ENCODE assay signal across 19 mouse cellular contexts in genomic region chr1:63828174-63828844, GRCm38 (mm10). TPM values are rescaled to one million over a fixed set of nuclear protein-coding genes. Genes with fewer than 3 reads are reported as not detected.
DNase-seq lines count a peak whose midpoint lies in the region; ATAC-seq and TF ChIP-seq lines count a peak whose summit lies in the region.
"Had no signal": no experiment of that assay in that cellular context is flagged by ENCODE, and none has a peak within 500 bp of the region (broad histone marks: within the 10 kb centered on the region; RNA-seq: fewer than 3 reads in every experiment).

No protein-coding gene starts in this region.

- no peak for TF ChIP-seq POLR2A in brain, embryonic 14.5 days (IDR thresholded peaks at IDR 0.05; ENCODE audit: borderline replicate concordance, extremely low read depth, insufficient read depth, insufficient read length, poor library complexity, severe bottlenecking)

- no peaks in the 10 kb centered on the region for H3K36me3 ChIP-seq in forebrain, embryonic 13.5 days (ENCODE audit: poor library complexity, severe bottlenecking)
- no peaks in the 10 kb centered on the region for H3K36me3 ChIP-seq in hindbrain, embryonic 16.5 days (ENCODE audit: control insufficient read depth, insufficient read depth, low read length)
- H3K36me3 ChIP-seq in midbrain, postnatal 0 days (ENCODE audit: insufficient read depth, low read length), result no peaks in the 10 kb centered on the region
- H3K36me3 ChIP-seq: G1E; heart, embryonic 12.5 days; limb, embryonic 13.5 days had no signal

- H3K4me1 ChIP-seq in forebrain, embryonic 13.5 days, result peaks cover 14% of the 10 kb centered on the region; the same call in 1 of the 2 replicates
- H3K4me1 ChIP-seq in hindbrain, embryonic 16.5 days (ENCODE audit: control insufficient read depth, insufficient read depth, low read depth, low read length), result no peaks in the 10 kb centered on the region
- H3K4me1 ChIP-seq in midbrain, postnatal 0 days (ENCODE audit: insufficient read depth, low read length), result no peaks in the 10 kb centered on the region
- H3K4me1 ChIP-seq: heart, embryonic 12.5 days; limb, embryonic 13.5 days had no signal

- peak; percentile 88 for ATAC-seq in forebrain, embryonic 13.5 days
- ATAC-seq in hindbrain, embryonic 16.5 days, result 0 out of 2 replicates have a peak, but pooled peaks have one; percentile 56
- ATAC-seq in midbrain, postnatal 0 days (ENCODE audit: low FRiP score), result no peak
- ATAC-seq: liver, postnatal 0 days had no signal

- H3K4me2 ChIP-seq in forebrain, embryonic 13.5 days, result no peak overlapping the region
- no peak overlapping the region for H3K4me2 ChIP-seq in hindbrain, embryonic 16.5 days (ENCODE audit: low read length)
- no peak overlapping the region for H3K4me2 ChIP-seq in midbrain, postnatal 0 days (ENCODE audit: low read depth, low read length, poor library complexity, severe bottlenecking)
- H3K4me2 ChIP-seq: heart, embryonic 12.5 days; limb, embryonic 13.5 days had no signal

- 24% methylated on average over 5 of the region's 5 CpGs for WGBS in forebrain, embryonic 13.5 days
- 19% methylated on average over 5 of the region's 5 CpGs for WGBS in hindbrain, embryonic 16.5 days
- WGBS in midbrain, postnatal 0 days, result 27% methylated on average over 5 of the region's 5 CpGs

- TF ChIP-seq CTCF in brain, embryonic 14.5 days (IDR thresholded peaks at IDR 0.05; ENCODE audit: borderline replicate concordance, extremely low read depth, insufficient read depth, insufficient read length), result no peak
- TF ChIP-seq CTCF in midbrain, postnatal 0 days (IDR thresholded peaks at IDR 0.05), result no peak

- H3K27me3 ChIP-seq in forebrain, embryonic 13.5 days, result no peaks in the 10 kb centered on the region
- H3K27me3 ChIP-seq in hindbrain, embryonic 16.5 days (replicated peaks; ENCODE audit: control insufficient read depth, insufficient read depth, low read length), result no peaks in the 10 kb centered on the region
- H3K27me3 ChIP-seq in midbrain, postnatal 0 days (ENCODE audit: insufficient read depth, low read length), result no peaks in the 10 kb centered on the region
- H3K27me3 ChIP-seq: heart, embryonic 12.5 days; limb, embryonic 13.5 days had no signal

- no peaks in the 10 kb centered on the region for H3K9me3 ChIP-seq in forebrain, embryonic 13.5 days (replicated peaks)
- H3K9me3 ChIP-seq in hindbrain, embryonic 16.5 days (ENCODE audit: control insufficient read depth, low read length), result no peaks in the 10 kb centered on the region
- no peaks in the 10 kb centered on the region for H3K9me3 ChIP-seq in midbrain, postnatal 0 days (ENCODE audit: low read length)
- H3K9me3 ChIP-seq: G1E; heart, embryonic 12.5 days; limb, embryonic 13.5 days had no signal

- H3K9ac ChIP-seq in forebrain, embryonic 13.5 days, result no peak overlapping the region
- no peak overlapping the region for H3K9ac ChIP-seq in hindbrain, embryonic 16.5 days (ENCODE audit: low read depth, low read length)
- no peak overlapping the region for H3K9ac ChIP-seq in midbrain, postnatal 0 days (replicated peaks; ENCODE audit: low read length, poor library complexity, severe bottlenecking)
- H3K9ac ChIP-seq: heart, embryonic 12.5 days; limb, embryonic 13.5 days; liver, postnatal 0 days had no signal

- H3K4me3 ChIP-seq in forebrain, embryonic 13.5 days, result no peak overlapping the region
- no peak overlapping the region for H3K4me3 ChIP-seq in hindbrain, embryonic 16.5 days (ENCODE audit: low read length)
- no peak overlapping the region for H3K4me3 ChIP-seq in midbrain, postnatal 0 days (ENCODE audit: low read depth, low read length)
- H3K4me3 ChIP-seq: heart, embryonic 12.5 days; limb, embryonic 13.5 days; myocyte had no signal

- peak; percentile 93 for DNase-seq in brain, embryonic 14.5 days (ENCODE audit: low read depth)
- peak; percentile 17 for DNase-seq in midbrain, postnatal 0 days (ENCODE audit: low spot score)
- DNase-seq in cerebellum, adult 8-10 months, result no peak
- no peak for DNase-seq in heart, postnatal 14 days
- DNase-seq in heart, adult 9 months (ENCODE audit: low spot score in 2 of 2), result no peak
- DNase-seq: adrenal gland, postnatal 25 days; cerebellum, adult 11 months; liver, postnatal 0 days; lung, postnatal 4 days; spleen, adult 18-20 months; thymus, postnatal 4 days had no signal

- peak overlapping the region; percentile 10; the same call in 1 of the 2 replicates for H3K27ac ChIP-seq in forebrain, embryonic 13.5 days
- H3K27ac ChIP-seq in hindbrain, embryonic 16.5 days (ENCODE audit: low read depth, low read length), result no peak overlapping the region
- H3K27ac ChIP-seq in midbrain, postnatal 0 days (ENCODE audit: low read depth, low read length), result no peak overlapping the region
- H3K27ac ChIP-seq: limb, embryonic 13.5 days had no signal

- intact Hi-C loops in heart, postnatal 14 days (cut with DNase I), result no loop called here

RNA-seq across cellular contexts. Expression of gene 4933402D24Rik, which starts 59.2 kb away (rescaled TPM):
- 0.08 TPM in 2 replicates for polyA plus RNA-seq in brain, embryonic 14.5 days (2012; rRNA removed)
- polyA plus RNA-seq in forebrain, embryonic 13.5 days (2015; fragmentation: Nextera tagmentation; extraction: Ambion mirVana), result 0.23 and 0.27 TPM in 2 replicates
- 0.11 and 0.43 TPM in 2 replicates for polyA plus RNA-seq in hindbrain, embryonic 16.5 days (2015; fragmentation: Nextera tagmentation; extraction: Ambion mirVana)
- not detected in 2 replicates for total RNA-seq in midbrain, postnatal 0 days (2014; rRNA removed)
- polyA plus RNA-seq in midbrain, postnatal 0 days (2015; fragmentation: Nextera tagmentation; extraction: Ambion mirVana), result 0.31 and 0.42 TPM in 2 replicates
- not detected for total RNA-seq in heart, postnatal 14 days (2021)
- total RNA-seq: adrenal gland, postnatal 25 days; gastrocnemius, adult 18-20 months; layer of hippocampus, adult 18-20 months had no signal
- polyA plus RNA-seq: G1E; liver, postnatal 0 days had no signal

Comparison
In these comparisons a context has a peak if more than half of its experiments do, and no peak if none do; other contexts are left out.
1. DNase-seq: peak in brain, embryonic 14.5 days (single experiment) and midbrain, postnatal 0 days (single experiment); none in cerebellum, adult 8-10 months (single experiment), heart, postnatal 14 days (0 of 2) and heart, adult 9 months (0 of 2).